Mouse (Mus musculus): ENCODE results near the gene Vmn1r125. TPM values are rescaled to one million over a fixed set of nuclear protein-coding genes. Genes with fewer than 3 reads are reported as not detected.

Vmn1r125 gene
- not detected for total RNA-seq (2023)

GRCm38 (mm10) chr7:21271879-21272278 is at the start of gene Vmn1r125:
Vmn1r125 (plus strand) TSS chr7:21272179.

DNA sequence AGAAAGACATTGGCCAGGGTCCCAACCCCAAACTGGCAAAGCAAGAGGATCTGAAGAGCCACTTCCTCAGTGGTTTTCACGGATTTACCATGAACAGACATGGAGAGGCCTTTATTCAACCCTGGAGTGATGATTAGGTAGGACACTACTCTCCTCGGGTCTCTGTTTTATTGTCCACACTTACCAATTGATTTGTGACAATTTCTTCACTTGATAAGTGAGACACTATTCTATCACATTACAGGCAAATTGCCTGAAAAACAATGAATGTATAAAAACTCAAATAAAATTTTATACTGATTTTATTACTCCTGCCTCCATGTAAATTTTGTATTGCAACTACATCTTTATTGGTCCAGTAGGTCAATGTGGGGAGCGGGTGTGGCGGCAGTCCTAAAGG is 11.5 kb upstream of the Vmn1r125 start, which contains the start of gene Vmn1r124:
TSS of gene Vmn1r124 (minus strand) at position 101 of the 400 bp plus-strand sequence.

DNA sequence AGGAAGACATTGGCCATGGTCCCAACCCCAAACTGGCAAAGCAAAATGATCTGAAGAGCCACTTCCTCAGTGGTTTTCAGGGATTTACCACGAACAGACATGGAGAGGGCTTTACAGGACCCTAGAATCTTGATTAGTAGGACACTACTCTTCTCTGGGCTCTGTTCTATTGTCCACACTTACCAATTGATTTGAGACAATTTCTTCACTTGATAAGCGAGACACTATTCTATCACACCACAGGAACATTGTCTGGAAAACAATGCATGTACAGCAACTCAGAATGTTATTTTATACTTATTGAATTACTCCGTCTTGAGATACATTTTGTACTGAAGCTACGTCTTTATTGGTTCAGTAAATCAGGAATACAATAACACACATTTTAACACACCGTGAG is 29.4 kb downstream of the Vmn1r125 start, which contains the start of gene Vmn1r126:
TSS of gene Vmn1r126 (minus strand) at position 101 of the 400 bp plus-strand sequence.

DNA sequence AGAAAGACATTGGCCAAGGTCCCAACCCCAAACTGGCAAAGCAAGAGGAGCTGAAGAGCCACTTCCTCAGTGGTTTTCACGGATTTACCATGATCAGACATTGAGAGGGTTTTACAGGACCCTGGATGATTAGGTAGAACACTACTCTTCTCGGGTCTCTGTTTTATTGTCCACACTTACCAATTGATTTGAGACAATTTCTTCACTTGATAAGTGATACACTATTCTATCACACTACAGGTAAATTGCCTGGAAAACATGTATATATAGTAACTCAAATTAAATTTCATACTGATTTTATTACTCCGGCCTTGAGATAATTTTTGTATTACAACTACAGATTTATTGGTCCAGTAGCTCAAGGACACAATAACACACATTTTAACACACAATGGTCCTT is 47.8 kb downstream of the Vmn1r125 start, which contains the start of gene Vmn1r127:
TSS of gene Vmn1r127 (minus strand) at position 101 of the 400 bp plus-strand sequence.

Other genes starting within 250 kb of the Vmn1r125 start
- gene Vmn1r120, start 218.4 kb upstream of the Vmn1r125 start, total RNA-seq (2023): not detected
- not detected for gene Vmn1r121, start 173.7 kb upstream of the Vmn1r125 start, total RNA-seq (2023)
- gene Vmn1r122, start 138.1 kb upstream of the Vmn1r125 start, total RNA-seq (2023): not detected
- gene Vmn1r123, start 110.0 kb upstream of the Vmn1r125 start, total RNA-seq (2023): not detected
- gene Gm5157, start 81.8 kb upstream of the Vmn1r125 start, total RNA-seq (2023): not detected
- not detected for gene Vmn1r124, start 11.6 kb upstream of the Vmn1r125 start, total RNA-seq (2023)
- gene Vmn1r126, start 29.3 kb downstream of the Vmn1r125 start, total RNA-seq (2023): not detected
- gene Vmn1r127, start 47.7 kb downstream of the Vmn1r125 start, total RNA-seq (2023): not detected
- not detected for gene Vmn1r128, start 77.2 kb downstream of the Vmn1r125 start, total RNA-seq (2023)
- gene Vmn1r129, start 89.1 kb downstream of the Vmn1r125 start, total RNA-seq (2023): not detected
- gene Gm6882, start 160.6 kb downstream of the Vmn1r125 start, total RNA-seq (2023): not detected
- not detected for gene Vmn1r130, start 239.6 kb downstream of the Vmn1r125 start, total RNA-seq (2023)